Mouse (Mus musculus): ENCODE data around the gene Ncapg2.

Gene Ncapg2

GRCm38 (mm10) chr12:116435232-116435631 is 30.0 kb downstream of the Ncapg2 start:
- in situ Hi-C loops (cut with MboI; ENCODE audit: unreplicated experiment in 2 of 2): no loop called here

GRCm38 (mm10) chr12:116436125-116436524 is 30.9 kb downstream of the Ncapg2 start:
- in situ Hi-C loops (cut with MboI; ENCODE audit: unreplicated experiment in 2 of 2): no loop called here

GRCm38 (mm10) chr12:116438591-116438990 is 33.4 kb downstream of the Ncapg2 start:
- in situ Hi-C loops (cut with MboI; ENCODE audit: unreplicated experiment in 2 of 2): no loop called here

GRCm38 (mm10) chr12:116442184-116442583 is 37.0 kb downstream of the Ncapg2 start:
- in situ Hi-C loops (cut with MboI; ENCODE audit: unreplicated experiment in 2 of 2): no loop called here

- in situ Hi-C loops (cut with MboI; ENCODE audit: unreplicated experiment in 2 of 2): no loop called here
These were observed 44.3 kb downstream of the Ncapg2 start for GRCm38 (mm10) chr12:116449536-116449935.

- in situ Hi-C loops (cut with MboI; ENCODE audit: unreplicated experiment in 2 of 2): no loop called here
These were observed 55.3 kb downstream of the Ncapg2 start for GRCm38 (mm10) chr12:116460379-116461065.

GRCm38 (mm10) chr12:116467030-116467429 is 61.8 kb downstream of the Ncapg2 start:
- in situ Hi-C loops (cut with MboI; ENCODE audit: unreplicated experiment in 2 of 2): no loop called here

- in situ Hi-C loops (cut with MboI; ENCODE audit: unreplicated experiment in 2 of 2): no loop called here
These were observed 63.1 kb downstream of the Ncapg2 start for GRCm38 (mm10) chr12:116468348-116468747.

- in situ Hi-C loops (cut with MboI; ENCODE audit: unreplicated experiment in 2 of 2): no loop called here
These were observed 63.9 kb downstream of the Ncapg2 start for GRCm38 (mm10) chr12:116469096-116469495.

- in situ Hi-C loops (cut with MboI; ENCODE audit: unreplicated experiment in 2 of 2): no loop called here
These were observed 68.1 kb downstream of the Ncapg2 start for GRCm38 (mm10) chr12:116473264-116473663.

GRCm38 (mm10) chr12:116473761-116474160 is 68.6 kb downstream of the Ncapg2 start:
- in situ Hi-C loops (cut with MboI; ENCODE audit: unreplicated experiment in 2 of 2): no loop called here

- in situ Hi-C loops (cut with MboI; ENCODE audit: unreplicated experiment in 2 of 2): no loop called here
These were observed 69.5 kb downstream of the Ncapg2 start for GRCm38 (mm10) chr12:116474676-116475075.

- in situ Hi-C loops (cut with MboI; ENCODE audit: unreplicated experiment in 2 of 2): no loop called here
These were observed 73.6 kb downstream of the Ncapg2 start for GRCm38 (mm10) chr12:116478771-116479170.

GRCm38 (mm10) chr12:116481921-116482320 is 76.7 kb downstream of the Ncapg2 start:
- in situ Hi-C loops (cut with MboI; ENCODE audit: unreplicated experiment in 2 of 2): no loop called here

GRCm38 (mm10) chr12:116483581-116483980 is 78.4 kb downstream of the Ncapg2 start:
- in situ Hi-C loops (cut with MboI; ENCODE audit: unreplicated experiment in 2 of 2): no loop called here

- in situ Hi-C loops (cut with MboI; ENCODE audit: unreplicated experiment in 2 of 2): no loop called here
These were observed 79.8 kb downstream of the Ncapg2 start for GRCm38 (mm10) chr12:116484991-116485390.

- in situ Hi-C loops (cut with MboI; ENCODE audit: unreplicated experiment in 2 of 2): no loop called here
These were observed 80.6 kb downstream of the Ncapg2 start, which contains the start of gene Ptprn2 for GRCm38 (mm10) chr12:116485591-116486403. TSS of gene Ptprn2 (plus strand) at chr12:116485720.

GRCm38 (mm10) chr12:116486404-116486730 is 81.2 kb downstream of the Ncapg2 start:
- in situ Hi-C loops (cut with MboI; ENCODE audit: unreplicated experiment in 2 of 2): no loop called here

- in situ Hi-C loops (cut with MboI; ENCODE audit: unreplicated experiment in 2 of 2): no loop called here
These were observed 83.6 kb downstream of the Ncapg2 start for GRCm38 (mm10) chr12:116488836-116489235.

GRCm38 (mm10) chr12:116490575-116491356 is 85.6 kb downstream of the Ncapg2 start:
- in situ Hi-C loops (cut with MboI; ENCODE audit: unreplicated experiment in 2 of 2): no loop called here

GRCm38 (mm10) chr12:116498666-116499065 is 93.5 kb downstream of the Ncapg2 start:
- in situ Hi-C loops (cut with MboI; ENCODE audit: unreplicated experiment in 2 of 2): no loop called here

Data from v-Abl transformed pro-B cells (cell line).